ENCODE assay signal across 12 mouse cellular contexts in genomic region chr4:70449668-70450067, GRCm38 (mm10). TPM values are rescaled to one million over a fixed set of nuclear protein-coding genes. Genes with fewer than 3 reads are reported as not detected.
A peak's percentile ranks its signal among the peaks of the same experiment; 100 is the strongest.
DNase-seq lines count a peak whose midpoint lies in the region; ATAC-seq and TF ChIP-seq lines count a peak whose summit lies in the region.
"Had no signal": no experiment of that assay in that cellular context is flagged by ENCODE, and none has a peak within 500 bp of the region (broad histone marks: within the 10 kb centered on the region; RNA-seq: fewer than 3 reads in every experiment).

No protein-coding gene starts in this region.

- H3K9me3 ChIP-seq in lung, embryonic 14.5 days (ENCODE audit: low read depth, low read length): no peaks in the 10 kb centered on the region
- H3K9me3 ChIP-seq: heart, embryonic 15.5 days had no signal

- peak; percentile 24; the same call in 1 of the 2 replicates for TF ChIP-seq CTCF in lung, embryonic 14.5 days (IDR thresholded peaks at IDR 0.05; ENCODE audit: low read depth)
- TF ChIP-seq CTCF in small intestine, adult 2 months (IDR thresholded peaks at IDR 0.05; ENCODE audit: extremely low read depth, insufficient read length, insufficient replicate concordance, low read depth, low read length): 0 out of 2 replicates have a peak, but pooled peaks have one; percentile 11

- no peak overlapping the region for H3K4me2 ChIP-seq in lung, embryonic 14.5 days
- H3K4me2 ChIP-seq: heart, embryonic 15.5 days had no signal

- no peak for TF ChIP-seq POLR2A in small intestine, adult 2 months (IDR thresholded peaks at IDR 0.05; ENCODE audit: low read depth, low read length)

- no peak overlapping the region for H3K27ac ChIP-seq in lung, embryonic 14.5 days (ENCODE audit: low read depth)
- H3K27ac ChIP-seq in small intestine, adult 2 months (ENCODE audit: insufficient read depth, low read depth, low read length): no peak overlapping the region
- H3K27ac ChIP-seq: heart, embryonic 15.5 days had no signal

- 81% methylated on average over 1 of the region's 1 CpGs for WGBS in lung, embryonic 14.5 days
- 91% methylated on average over 1 of the region's 1 CpGs for WGBS in small intestine, adult 2 months

- no peak overlapping the region for H3K4me3 ChIP-seq in lung, embryonic 14.5 days (ENCODE audit: low read depth, low read length)
- no peak overlapping the region for H3K4me3 ChIP-seq in small intestine, adult 2 months (ENCODE audit: low read depth, low read length)
- H3K4me3 ChIP-seq: heart, embryonic 15.5 days had no signal

- no peaks in the 10 kb centered on the region for H3K4me1 ChIP-seq in lung, embryonic 14.5 days (ENCODE audit: insufficient read depth)
- no peaks in the 10 kb centered on the region for H3K4me1 ChIP-seq in small intestine, adult 2 months (ENCODE audit: control insufficient read depth, insufficient read depth, insufficient read length, low read length)
- H3K4me1 ChIP-seq: heart, embryonic 15.5 days had no signal

- no peak for ATAC-seq in CD4-positive, CD25-positive, alpha-beta regulatory T cell, adult 4 months
- no peak for ATAC-seq in lung, embryonic 14.5 days (ENCODE audit: insufficient read depth)
- no peak for ATAC-seq in erythroid progenitor cell, adult 5-6 weeks (replicated peaks; ENCODE audit: low FRiP score, poor library complexity, severe bottlenecking)
- ATAC-seq: inflammation-experienced regulatory T-cells, adult 6 months had no signal

- H3K9ac ChIP-seq in lung, embryonic 14.5 days: no peak overlapping the region
- H3K9ac ChIP-seq: heart, embryonic 15.5 days had no signal

- DNase-seq in CD4-positive, CD25-positive, alpha-beta regulatory T cell, adult 2 months (ENCODE audit: low read depth, low spot score): peak; percentile 28
- DNase-seq in lung, embryonic 14.5 days: no peak
- no peak for DNase-seq in lung, postnatal 36 days
- peak; percentile 38 for DNase-seq in NIH3T3 (ENCODE audit: low read depth)
- no peak for DNase-seq in right cerebral cortex, postnatal 25 days
- DNase-seq: left cerebral cortex, postnatal 4 days; lung, postnatal 10 days had no signal

- no peaks in the 10 kb centered on the region for H3K27me3 ChIP-seq in lung, embryonic 14.5 days (ENCODE audit: insufficient read depth, low read length)
- H3K27me3 ChIP-seq in small intestine, adult 2 months (ENCODE audit: control insufficient read depth, insufficient read depth, low read length): no peaks in the 10 kb centered on the region
- H3K27me3 ChIP-seq: heart, embryonic 15.5 days had no signal

- no peaks in the 10 kb centered on the region for H3K36me3 ChIP-seq in lung, embryonic 14.5 days (ENCODE audit: insufficient read depth)
- H3K36me3 ChIP-seq in small intestine, adult 2 months (ENCODE audit: control insufficient read depth, insufficient read depth, low read length): no peaks in the 10 kb centered on the region
- H3K36me3 ChIP-seq: heart, embryonic 15.5 days had no signal

RNA-seq across cellular contexts. Expression of gene Cdk5rap2, which starts 39.4 kb away (rescaled TPM):
- 10 to 100 TPM; 10.8 to 17.2 TPM for polyA plus RNA-seq in CD4-positive, CD25-positive, alpha-beta regulatory T cell, adult 4 months (2017; shearing (Covaris generic))
- polyA plus RNA-seq in lung, embryonic 14.5 days (2014; fragmentation: Nextera tagmentation; extraction: Ambion mirVana): 24.3 and 25.1 TPM in 2 replicates
- 11.8 and 14.4 TPM in 2 replicates for polyA plus RNA-seq in small intestine, adult 2 months (2012; rRNA removed)
- total RNA-seq in erythroid progenitor cell, adult 5-6 weeks (2015; ENCODE audit: low replicate concordance): 43.2 and 52.3 TPM in 2 replicates
- total RNA-seq in erythroid progenitor cell, adult 5-6 weeks (2017; ENCODE audit: low replicate concordance): 111 and 172 TPM in 2 replicates

Comparison
In these comparisons a context has a peak if more than half of its experiments do, and no peak if none do; other contexts are left out.
1. DNase-seq: peak in CD4-positive, CD25-positive, alpha-beta regulatory T cell, adult 2 months (single experiment) and NIH3T3 (single experiment); none in lung, embryonic 14.5 days (single experiment), lung, postnatal 36 days (single experiment) and right cerebral cortex, postnatal 25 days (single experiment).